Mouse (Mus musculus): ENCODE data around the gene Gjb1.

DNA sequence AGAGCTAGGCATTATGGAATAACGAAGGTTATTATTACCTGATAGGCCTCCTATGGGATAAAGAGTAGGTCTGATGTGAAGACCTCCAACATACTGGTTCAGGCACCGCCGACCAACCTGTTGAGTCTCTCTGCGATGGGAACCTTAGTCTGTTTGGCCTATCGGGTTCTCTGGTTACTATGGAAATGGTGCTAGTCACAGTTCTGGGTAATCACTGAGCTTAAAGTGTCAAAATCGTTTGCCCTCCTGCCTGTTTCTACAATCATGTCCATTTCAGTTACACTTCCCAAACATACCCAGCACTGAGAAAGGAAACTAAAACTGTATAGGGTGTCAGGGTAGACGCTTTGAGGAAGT, 52.6 kb downstream of the Gjb1 start:
- TF ChIP-seq CTCF (IDR thresholded peaks at IDR 0.05; ENCODE audit: extremely low read depth, insufficient read length, insufficient replicate concordance, low read depth, low read length) (no peak), POLR2A (IDR thresholded peaks at IDR 0.05; ENCODE audit: low read depth, low read length) (no peak)

All from small intestine, adult 2 months (tissue).